Mouse (Mus musculus) hindbrain, embryonic 15.5 days (tissue): ENCODE measurements around the gene Nubp2. TPM values are rescaled to one million over a fixed set of nuclear protein-coding genes. Genes with fewer than 3 reads are reported as not detected.

Experiments
- ATAC-seq: fragments of 200-750 bp; cut with Nextera tagmentation; 2 replicates; pipeline ENCODE4 v1.8.0; 2017; ENCODE audit warnings: low read depth, moderate number of reproducible peaks, moderate TSS enrichment; ENCODE audit not compliant: low FRiP score
- H3K27ac ChIP-seq: fragments of 300-500 bp; sonication (generic); replicated peaks from 2 replicates; pipeline ENCODE4 v1.5.1; 2015; ENCODE audit warnings: mild to moderate bottlenecking, inconsistent platforms
- H3K27me3 ChIP-seq: fragments of 300-500 bp; sonication (generic); 2 replicates; pipeline ENCODE4 v1.6.1; 2015; ENCODE audit warnings: control low read depth, inconsistent platforms
- H3K36me3 ChIP-seq: fragments of 300-500 bp; sonication (generic); 2 replicates; pipeline ENCODE4 v1.6.1; 2015; ENCODE audit warnings: control low read depth, inconsistent platforms
- H3K4me1 ChIP-seq: fragments of 300-500 bp; sonication (generic); replicated peaks from 2 replicates; pipeline ENCODE4 v1.6.1; 2015; ENCODE audit warnings: control low read depth, inconsistent platforms
- H3K4me2 ChIP-seq: fragments of 300-500 bp; sonication (generic); 2 replicates; pipeline ENCODE4 v1.6.1; 2015; ENCODE audit warnings: moderate library complexity, mild to moderate bottlenecking, inconsistent platforms
- H3K4me3 ChIP-seq: fragments of 300-500 bp; sonication (generic); 2 replicates; pipeline ENCODE4 v1.5.1; 2015; ENCODE audit warnings: mild to moderate bottlenecking, inconsistent platforms
- H3K9ac ChIP-seq: fragments of 300-500 bp; sonication (generic); 2 replicates; pipeline ENCODE4 v1.6.1; 2015; ENCODE audit warnings: inconsistent platforms
- H3K9me3 ChIP-seq: fragments of 300-500 bp; sonication (generic); 2 replicates; pipeline ENCODE4 v1.6.1; 2016; ENCODE audit warnings: control low read depth, inconsistent platforms
- WGBS: fragments of 180-500 bp; shearing (Covaris S2); methylation state at CpG from one replicate; pipeline ENCODE4 v1.1.7; 2015; 5-methylcytosine and 5-hydroxymethylcytosine counted together
- polyA plus RNA-seq: library from polyadenylated mRNA; unstranded; fragments of >200 nt; fragmentation: Nextera tagmentation; extraction: Ambion mirVana; gene quantifications from 2 replicates; pipeline ENCODE4 v1.2.1, GENCODE M21; 2015

Gene Nubp2
- polyA plus RNA-seq, 1 experiment from 2014 or later = 65.2 TPM

DNA sequence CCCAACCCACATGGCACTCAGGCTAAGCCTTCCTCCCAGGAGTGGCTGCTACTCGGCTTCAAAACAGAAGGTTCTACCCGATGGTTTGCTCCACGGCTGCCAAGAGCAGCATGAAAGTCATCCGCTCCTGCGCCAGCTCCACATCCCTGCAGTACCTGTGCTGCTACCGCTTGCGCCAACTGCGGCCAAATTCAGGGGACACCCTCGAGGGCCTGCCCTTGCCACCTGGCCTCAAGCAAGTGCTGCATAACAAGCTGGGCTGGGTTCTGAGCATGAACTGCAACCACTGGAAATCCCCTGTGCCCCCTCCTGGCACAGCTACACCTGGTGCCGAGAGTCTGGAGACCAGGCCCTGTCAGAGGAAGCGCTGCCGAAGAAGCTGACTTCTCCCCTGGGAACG lies 5.2 kb upstream of the Nubp2 start:
- ATAC-seq = no peak
- Histone ChIP-seq H3K4me3 (no peak overlapping the region), H3K9me3 (no peaks in the 10 kb centered on the region), H3K4me1 (peaks cover 47% of the 10 kb centered on the region), H3K27ac (no peak overlapping the region), H3K27me3 (no peaks in the 10 kb centered on the region), H3K4me2 (no peak overlapping the region), H3K9ac (no peak overlapping the region), H3K36me3 (peaks cover 39% of the 10 kb centered on the region)
- WGBS = 86% methylated on average over 13 of the region's 13 CpGs

GRCm38 (mm10) chr17:24890151-24891092 lies 4.3 kb upstream of the Nubp2 start:
- no peak overlapping the region for H3K4me2 ChIP-seq
- H3K36me3 ChIP-seq = peaks cover 39% of the 10 kb centered on the region
- no peaks in the 10 kb centered on the region for H3K27me3 ChIP-seq
- 92% methylated on average over 19 of the region's 19 CpGs for WGBS
- peaks cover 42% of the 10 kb centered on the region for H3K4me1 ChIP-seq
- H3K27ac ChIP-seq = no peak overlapping the region
- no peaks in the 10 kb centered on the region for H3K9me3 ChIP-seq
- ATAC-seq = no peak
- H3K4me3 ChIP-seq = no peak overlapping the region
- H3K9ac ChIP-seq = no peak overlapping the region

DNA sequence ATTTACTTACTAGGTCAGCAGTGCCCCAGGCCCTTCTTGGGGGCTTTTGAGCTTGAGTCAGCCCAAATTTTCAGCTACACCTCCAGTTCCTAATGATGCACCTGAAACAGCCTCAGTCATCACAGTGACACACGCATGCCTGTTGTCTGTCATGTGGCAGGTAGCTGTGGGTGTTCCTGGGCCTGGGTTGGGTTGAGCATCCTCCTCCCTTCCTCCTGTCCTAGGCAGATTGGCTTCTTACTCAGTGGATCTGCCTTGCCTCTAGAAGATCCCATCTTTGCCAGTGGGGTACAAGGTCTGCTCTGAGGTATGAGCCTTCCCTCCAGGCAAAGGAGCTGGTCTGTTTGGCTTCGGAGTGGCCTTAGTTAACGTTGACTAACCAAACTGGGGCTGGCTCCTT lies 2.7 kb upstream of the Nubp2 start:
- ATAC-seq = no peak
- Histone ChIP-seq H3K9me3 (no peaks in the 10 kb centered on the region), H3K4me2 (no peak overlapping the region), H3K36me3 (peaks cover 41% of the 10 kb centered on the region), H3K27ac (no peak overlapping the region), H3K4me3 (no peak overlapping the region), H3K9ac (no peak overlapping the region), H3K27me3 (no peaks in the 10 kb centered on the region), H3K4me1 (peaks cover 38% of the 10 kb centered on the region)
- 95% methylated on average over 3 of the region's 3 CpGs for WGBS

- H3K4me1 ChIP-seq = peaks cover 28% of the 10 kb centered on the region
- no peaks in the 10 kb centered on the region for H3K9me3 ChIP-seq
- no peak for ATAC-seq
- 65% methylated on average over 18 of the region's 18 CpGs for WGBS
- H3K9ac ChIP-seq = peak overlapping the region; percentile 72
- H3K4me2 ChIP-seq = peak overlapping the region; percentile 70
- H3K27me3 ChIP-seq = no peaks in the 10 kb centered on the region
- peak overlapping the region; percentile 77 for H3K4me3 ChIP-seq
- H3K36me3 ChIP-seq = peaks cover 39% of the 10 kb centered on the region
- H3K27ac ChIP-seq = peak overlapping the region; percentile 81; the same call in 1 of the 2 replicates
Observed at GRCm38 (mm10) chr17:24887291-24888080, 1.3 kb upstream of the Nubp2 start.

- H3K4me3 ChIP-seq = peak overlapping the region; percentile 77
- H3K27ac ChIP-seq = peak overlapping the region; percentile 81
- peaks cover 33% of the 10 kb centered on the region for H3K36me3 ChIP-seq
- under 1% methylated on average over 18 of the region's 18 CpGs for WGBS
- peak overlapping the region; percentile 70 for H3K4me2 ChIP-seq
- H3K9ac ChIP-seq = peak overlapping the region; percentile 72
- no peaks in the 10 kb centered on the region for H3K9me3 ChIP-seq
- peak; percentile 24; the same call in 1 of the 2 replicates for ATAC-seq
- H3K27me3 ChIP-seq = no peaks in the 10 kb centered on the region
- H3K4me1 ChIP-seq = peaks cover 28% of the 10 kb centered on the region
Observed at GRCm38 (mm10) chr17:24886932-24887271, 753 bp upstream of the Nubp2 start.

GRCm38 (mm10) chr17:24885356-24886133 lies 604 bp downstream of the Nubp2 start:
- Histone ChIP-seq H3K9me3 (no peaks in the 10 kb centered on the region), H3K4me1 (peaks cover 28% of the 10 kb centered on the region), H3K27me3 (no peaks in the 10 kb centered on the region), H3K27ac (no peak overlapping the region), H3K36me3 (peaks cover 21% of the 10 kb centered on the region), H3K4me3 (peak overlapping the region; percentile 77), H3K4me2 (peak overlapping the region; percentile 68), H3K9ac (peak overlapping the region; percentile 38)
- no peak for ATAC-seq
- WGBS = 26% methylated on average over 22 of the region's 22 CpGs

- peaks cover 28% of the 10 kb centered on the region for H3K4me1 ChIP-seq
- no peaks in the 10 kb centered on the region for H3K9me3 ChIP-seq
- no peak for ATAC-seq
- H3K4me3 ChIP-seq = no peak overlapping the region
- H3K4me2 ChIP-seq = no peak overlapping the region
- H3K9ac ChIP-seq = no peak overlapping the region
- H3K36me3 ChIP-seq = peaks cover 13% of the 10 kb centered on the region
- 86% methylated on average over 6 of the region's 6 CpGs for WGBS
- no peaks in the 10 kb centered on the region for H3K27me3 ChIP-seq
- no peak overlapping the region for H3K27ac ChIP-seq
Observed at GRCm38 (mm10) chr17:24884391-24884790, 1.8 kb downstream of the Nubp2 start.

DNA sequence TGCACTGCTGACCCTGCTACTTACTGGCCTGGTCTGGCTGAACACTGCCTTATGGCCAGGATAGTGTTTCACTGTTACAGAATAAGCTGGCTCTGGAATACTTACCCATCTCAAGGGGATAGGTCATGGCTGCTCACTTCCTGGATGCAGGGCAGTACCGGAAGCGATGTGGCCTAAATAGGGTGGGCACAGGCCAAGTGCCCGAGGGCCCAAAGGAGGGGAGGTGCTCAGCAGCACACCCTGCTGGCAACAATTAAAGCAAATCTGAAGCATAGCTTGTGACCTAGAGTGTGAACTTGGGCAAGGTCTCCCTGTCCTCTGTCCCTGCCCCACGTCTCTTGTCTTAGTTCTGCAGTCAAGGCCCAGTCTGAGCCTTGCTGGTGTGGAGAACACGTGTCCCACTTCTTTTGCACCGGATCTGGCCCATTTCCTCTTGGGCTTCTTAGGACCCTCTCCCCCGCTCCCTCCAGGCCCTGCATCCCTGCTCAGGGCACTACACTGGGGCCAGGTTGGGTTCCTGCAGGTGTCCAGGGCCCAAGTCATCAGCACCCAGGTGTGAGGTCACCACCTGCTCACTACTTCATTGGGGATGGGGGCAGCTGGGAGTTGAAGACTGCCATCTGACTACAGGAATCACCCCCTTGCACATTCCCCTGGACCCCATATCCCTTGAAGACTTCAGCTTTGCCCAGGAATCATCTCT lies 4.3 kb downstream of the Nubp2 start:
- 55% methylated on average over 7 of the region's 7 CpGs for WGBS
- no peak for ATAC-seq
- no peaks in the 10 kb centered on the region for H3K9me3 ChIP-seq

GRCm38 (mm10) chr17:24878531-24878930 lies 7.6 kb downstream of the Nubp2 start:
- H3K9me3 ChIP-seq = no peaks in the 10 kb centered on the region
- no peak overlapping the region for H3K4me2 ChIP-seq
- no peak for ATAC-seq
- H3K27ac ChIP-seq = no peak overlapping the region
- H3K36me3 ChIP-seq = peaks cover 8% of the 10 kb centered on the region
- H3K4me1 ChIP-seq = no peaks in the 10 kb centered on the region
- H3K4me3 ChIP-seq = no peak overlapping the region
- no peak overlapping the region for H3K9ac ChIP-seq
- 74% methylated on average over 8 of the region's 8 CpGs for WGBS
- no peaks in the 10 kb centered on the region for H3K27me3 ChIP-seq

More for the DNA sequence above, 4.3 kb downstream of the Nubp2 start:
- Histone ChIP-seq H3K4me2 (no peak overlapping the region), H3K27ac (no peak overlapping the region), H3K27me3 (no peaks in the 10 kb centered on the region), H3K9ac (no peak overlapping the region), H3K4me1 (peaks cover 8% of the 10 kb centered on the region), H3K36me3 (peaks cover 13% of the 10 kb centered on the region), H3K4me3 (no peak overlapping the region)

- ATAC-seq = no peak
- Histone ChIP-seq H3K27ac (no peak overlapping the region), H3K4me3 (no peak overlapping the region), H3K4me2 (no peak overlapping the region), H3K9ac (no peak overlapping the region), H3K27me3 (no peaks in the 10 kb centered on the region), H3K36me3 (peaks cover 5% of the 10 kb centered on the region), H3K9me3 (no peaks in the 10 kb centered on the region), H3K4me1 (no peaks in the 10 kb centered on the region)
- 45% methylated on average over 5 of the region's 5 CpGs for WGBS
Observed at GRCm38 (mm10) chr17:24878117-24878397, 8.1 kb downstream of the Nubp2 start.

- Histone ChIP-seq H3K4me1 (no peaks in the 10 kb centered on the region), H3K9me3 (no peaks in the 10 kb centered on the region), H3K27ac (no peak overlapping the region), H3K4me3 (no peak overlapping the region), H3K9ac (no peak overlapping the region), H3K36me3 (no peaks in the 10 kb centered on the region; the same call in 1 of the 2 replicates), H3K27me3 (no peaks in the 10 kb centered on the region), H3K4me2 (no peak overlapping the region)
- ATAC-seq = no peak
- WGBS = 66% methylated on average over 10 of the region's 10 CpGs
Observed at GRCm38 (mm10) chr17:24877336-24878116, 8.6 kb downstream of the Nubp2 start.
